Mouse (Mus musculus) small intestine, adult 2 months (tissue): ENCODE results near the gene Rabepk.

Source experiments
- CTCF ChIP-seq: fragments of 200-500 bp; IDR thresholded peaks from 2 replicates; pipeline ENCODE4 v1.5.1; 2012; ENCODE audit warnings: low read depth, mild to moderate bottlenecking, control low read depth, inconsistent platforms, low read length, moderate library complexity, mixed read lengths; ENCODE audit not compliant: insufficient replicate concordance, insufficient read length; ENCODE audit errors: extremely low read depth
- POLR2A ChIP-seq: fragments of 200-500 bp; IDR thresholded peaks from 2 replicates; pipeline ENCODE4 v1.6.1; 2012; ENCODE audit warnings: low read depth, mild to moderate bottlenecking, control low read depth, inconsistent platforms, low read length, moderate library complexity

DNA sequence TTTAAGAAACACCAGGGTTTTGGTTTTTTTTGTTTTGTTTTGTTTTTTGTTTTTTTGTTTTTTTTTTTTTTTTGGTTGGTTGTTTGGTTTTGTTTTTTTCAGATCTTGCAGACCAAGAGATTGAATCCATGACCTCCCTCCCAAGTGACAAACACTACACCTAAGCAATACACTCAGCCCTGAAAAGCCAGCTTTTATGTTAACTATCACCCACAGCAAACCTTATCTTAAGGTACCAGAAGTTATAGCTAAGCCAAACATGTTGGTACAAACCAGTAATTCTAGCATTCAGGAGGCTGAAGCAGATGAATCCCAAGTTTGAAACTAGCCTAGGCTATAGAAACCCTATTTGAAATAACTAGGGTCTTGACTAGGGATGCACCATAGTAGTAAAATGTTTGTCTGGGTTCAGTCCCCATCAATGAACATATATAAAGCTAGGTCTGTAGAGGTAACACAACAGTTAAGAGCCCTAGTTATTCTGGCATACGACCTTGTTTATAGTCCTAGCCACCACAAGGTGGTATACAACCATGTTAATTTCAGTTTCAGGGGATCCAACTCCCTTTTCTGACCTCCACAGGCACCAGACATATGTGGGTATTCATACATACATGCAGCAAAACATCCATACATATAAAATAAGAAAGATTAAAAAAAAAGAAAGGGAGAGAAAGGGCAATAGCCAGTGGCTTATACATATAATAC is 59.9 kb downstream of the Rabepk start:
- no peak for TF ChIP-seq POLR2A
- TF ChIP-seq CTCF, result no peak
